ENCODE assay signal across 8 mouse cellular contexts in genomic region chrX:106219171-106220032, GRCm38 (mm10). TPM values are rescaled to one million over a fixed set of nuclear protein-coding genes. Genes with fewer than 3 reads are reported as not detected.
DNase-seq lines count a peak whose midpoint lies in the region; ATAC-seq lines count a peak whose summit lies in the region.

No protein-coding gene starts in this region.

- ATAC-seq in CD4-positive, CD25-positive, alpha-beta regulatory T cell, adult 4 months, result peak; percentile 97
- ATAC-seq in erythroid progenitor cell, adult 5-6 weeks (replicated peaks; ENCODE audit: low FRiP score, poor library complexity, severe bottlenecking), result peak; percentile 100
- ATAC-seq in heart, embryonic 14.5 days (ENCODE audit: insufficient number of reproducible peaks, insufficient read depth, low FRiP score, low read depth), result peak; percentile 85
- peak; percentile 96 for ATAC-seq in liver, embryonic 12.5 days
- peak; percentile 96 for ATAC-seq in stomach, embryonic 14.5 days (ENCODE audit: insufficient number of reproducible peaks, insufficient read depth, low FRiP score, low read depth)

- peak; percentile 71 for DNase-seq in kidney, postnatal 14 days
- peak; percentile 51 to 62 for DNase-seq in natural killer cell, adult 2 months (ENCODE audit: low spot score in 2 of 2)

- WGBS in heart, embryonic 14.5 days, result 21% methylated on average over 54 of the region's 60 CpGs
- WGBS in liver, embryonic 12.5 days (ENCODE audit: insufficient replicate concordance), result 11% methylated on average over 57 of the region's 60 CpGs
- 18% methylated on average over 60 of the region's 60 CpGs for WGBS in stomach, embryonic 14.5 days

- no peaks in the 10 kb centered on the region for H3K27me3 ChIP-seq in heart, embryonic 14.5 days (ENCODE audit: control insufficient read depth, insufficient read depth, low read length)
- H3K27me3 ChIP-seq in liver, embryonic 12.5 days (replicated peaks), result no peaks in the 10 kb centered on the region
- no peaks in the 10 kb centered on the region for H3K27me3 ChIP-seq in stomach, embryonic 14.5 days (ENCODE audit: control insufficient read depth, insufficient read depth, low read length)

- no peaks in the 10 kb centered on the region for H3K9me3 ChIP-seq in heart, embryonic 14.5 days (ENCODE audit: control insufficient read depth, low read length)
- H3K9me3 ChIP-seq in liver, embryonic 12.5 days (replicated peaks), result no peaks in the 10 kb centered on the region
- peaks cover 4% of the 10 kb centered on the region; the same call in 1 of the 2 replicates for H3K9me3 ChIP-seq in stomach, embryonic 14.5 days (ENCODE audit: control insufficient read depth, low read depth, low read length)

- H3K36me3 ChIP-seq in heart, embryonic 14.5 days (ENCODE audit: control insufficient read depth, insufficient read depth, low read length), result no peaks in the 10 kb centered on the region
- H3K36me3 ChIP-seq in liver, embryonic 12.5 days, result no peaks in the 10 kb centered on the region
- no peaks in the 10 kb centered on the region for H3K36me3 ChIP-seq in stomach, embryonic 14.5 days (ENCODE audit: control insufficient read depth, insufficient read depth, low read length)

- peak overlapping the region; percentile 78 for H3K9ac ChIP-seq in heart, embryonic 14.5 days (ENCODE audit: low read length)
- peak overlapping the region; percentile 73 for H3K9ac ChIP-seq in liver, embryonic 12.5 days
- H3K9ac ChIP-seq in stomach, embryonic 14.5 days (replicated peaks; ENCODE audit: low read depth, low read length), result peak overlapping the region; percentile 48; the same call in 1 of the 2 replicates

- no peak overlapping the region for H3K27ac ChIP-seq in brown adipose tissue, adult 24 weeks (replicated peaks; ENCODE audit: low read depth, low read length)
- peak overlapping the region; percentile 67 to 77 for H3K27ac ChIP-seq in heart, embryonic 14.5 days (replicated peaks in 1 of 2; ENCODE audit: control insufficient read depth in 1 of 2, insufficient read depth in 1 of 2, low read depth in 2 of 2, low read length in 2 of 2)
- no peak overlapping the region for H3K27ac ChIP-seq in liver, embryonic 12.5 days
- H3K27ac ChIP-seq in stomach, embryonic 14.5 days (ENCODE audit: low read length), result peak overlapping the region; percentile 61; the same call in 1 of the 2 replicates

- peak overlapping the region; percentile 62 for H3K4me2 ChIP-seq in heart, embryonic 14.5 days (ENCODE audit: low read length)
- H3K4me2 ChIP-seq in liver, embryonic 12.5 days, result peak overlapping the region; percentile 73
- H3K4me2 ChIP-seq in stomach, embryonic 14.5 days (replicated peaks; ENCODE audit: low read depth, low read length), result peak overlapping the region; percentile 39

- peak overlapping the region; percentile 92 for H3K4me3 ChIP-seq in brown adipose tissue, adult 24 weeks (ENCODE audit: insufficient read depth, low read depth, low read length)
- H3K4me3 ChIP-seq in heart, embryonic 14.5 days (ENCODE audit: control insufficient read depth in 1 of 2, insufficient read depth in 1 of 2, low read depth in 1 of 2, low read length in 2 of 2), result peak overlapping the region; percentile 62 to 93
- peak overlapping the region; percentile 68 for H3K4me3 ChIP-seq in liver, embryonic 12.5 days
- H3K4me3 ChIP-seq in stomach, embryonic 14.5 days (ENCODE audit: low read depth, low read length), result peak overlapping the region; percentile 46

- no peaks in the 10 kb centered on the region for H3K4me1 ChIP-seq in brown adipose tissue, adult 24 weeks (ENCODE audit: control insufficient read depth, insufficient read depth, insufficient read length, low read length)
- H3K4me1 ChIP-seq in heart, embryonic 14.5 days (ENCODE audit: control insufficient read depth in 2 of 2, insufficient read depth in 2 of 2, low read length in 2 of 2), result no peaks in the 10 kb centered on the region
- H3K4me1 ChIP-seq in liver, embryonic 12.5 days, result no peaks in the 10 kb centered on the region
- H3K4me1 ChIP-seq in stomach, embryonic 14.5 days (ENCODE audit: control insufficient read depth, insufficient read depth, low read length), result no peaks in the 10 kb centered on the region

RNA-seq across cellular contexts. Expression of gene Taf9b, which starts 1.6 kb away (rescaled TPM):
- polyA plus RNA-seq in CD4-positive, CD25-positive, alpha-beta regulatory T cell, adult 4 months (2017; shearing (Covaris generic)), result 10 to 100 TPM; 44.2 to 52.8 TPM
- polyA plus RNA-seq in brown adipose tissue, adult 24 weeks (2012; ENCODE audit: insufficient read depth, insufficient read length, missing spikeins), result 6.1 and 15.1 TPM in 2 replicates
- total RNA-seq in erythroid progenitor cell, adult 5-6 weeks (2015; ENCODE audit: low replicate concordance), result 1.3 and 8.3 TPM in 2 replicates
- total RNA-seq in erythroid progenitor cell, adult 5-6 weeks (2017; ENCODE audit: low replicate concordance), result 1.8 and 6.3 TPM in 2 replicates
- 23.4 and 24.7 TPM in 2 replicates for polyA plus RNA-seq in heart, embryonic 14.5 days (2014; fragmentation: Nextera tagmentation; extraction: Ambion mirVana)
- polyA plus RNA-seq in liver, embryonic 12.5 days (2016; fragmentation: Nextera tagmentation; extraction: Ambion mirVana), result 7.8 and 8.8 TPM in 2 replicates
- 13.7 and 15.0 TPM in 2 replicates for polyA plus RNA-seq in stomach, embryonic 14.5 days (2014; fragmentation: Nextera tagmentation; extraction: Ambion mirVana)

RNA-seq across cellular contexts. Expression of gene Pgk1, which starts 32.5 kb away (rescaled TPM):
- polyA plus RNA-seq in CD4-positive, CD25-positive, alpha-beta regulatory T cell, adult 4 months (2017; shearing (Covaris generic)), result 100 to 1,000 TPM; 128 to 183 TPM
- polyA plus RNA-seq in brown adipose tissue, adult 24 weeks (2012; ENCODE audit: insufficient read depth, insufficient read length, missing spikeins), result 799 and 832 TPM in 2 replicates
- total RNA-seq in erythroid progenitor cell, adult 5-6 weeks (2015; ENCODE audit: low replicate concordance), result 54.1 and 54.5 TPM in 2 replicates
- total RNA-seq in erythroid progenitor cell, adult 5-6 weeks (2017; ENCODE audit: low replicate concordance), result 28.2 and 28.8 TPM in 2 replicates
- polyA plus RNA-seq in heart, embryonic 14.5 days (2014; fragmentation: Nextera tagmentation; extraction: Ambion mirVana), result 708 and 743 TPM in 2 replicates
- polyA plus RNA-seq in liver, embryonic 12.5 days (2016; fragmentation: Nextera tagmentation; extraction: Ambion mirVana), result 271 and 290 TPM in 2 replicates
- 345 and 357 TPM in 2 replicates for polyA plus RNA-seq in stomach, embryonic 14.5 days (2014; fragmentation: Nextera tagmentation; extraction: Ambion mirVana)

RNA-seq across cellular contexts. Expression of gene Fnd3c2, which starts 35.8 kb away (rescaled TPM):
- polyA plus RNA-seq in CD4-positive, CD25-positive, alpha-beta regulatory T cell, adult 4 months (2017; shearing (Covaris generic)), result not detected
- polyA plus RNA-seq in brown adipose tissue, adult 24 weeks (2012; ENCODE audit: insufficient read depth, insufficient read length, missing spikeins), result not detected in 2 replicates
- total RNA-seq in erythroid progenitor cell, adult 5-6 weeks (2015; ENCODE audit: low replicate concordance), result not detected in 2 replicates
- not detected in 2 replicates for total RNA-seq in erythroid progenitor cell, adult 5-6 weeks (2017; ENCODE audit: low replicate concordance)
- polyA plus RNA-seq in heart, embryonic 14.5 days (2014; fragmentation: Nextera tagmentation; extraction: Ambion mirVana), result not detected in 2 replicates
- polyA plus RNA-seq in liver, embryonic 12.5 days (2016; fragmentation: Nextera tagmentation; extraction: Ambion mirVana), result not detected in 2 replicates
- not detected in 2 replicates for polyA plus RNA-seq in stomach, embryonic 14.5 days (2014; fragmentation: Nextera tagmentation; extraction: Ambion mirVana)

Comparison
In these comparisons a context has a peak if more than half of its experiments do, and no peak if none do; other contexts are left out.
1. H3K27ac ChIP-seq: peak in heart, embryonic 14.5 days (2 of 2) and stomach, embryonic 14.5 days (single experiment); none in brown adipose tissue, adult 24 weeks (single experiment) and liver, embryonic 12.5 days (single experiment).
2. Peak in every context shown above with its lines, with median percentiles within 50 percentile points of each other: ATAC-seq, H3K4me3 ChIP-seq, H3K4me2 ChIP-seq and H3K9ac ChIP-seq.